Mouse (Mus musculus) CH12.LX (cell line): ENCODE measurements around the gene 4931422A03Rik. TPM values are rescaled to one million over a fixed set of nuclear protein-coding genes. Genes with fewer than 3 reads are reported as not detected.

Experiments
- DNase-seq: peaks from one replicate; pipeline ENCODE4 v3.0.0-alpha.2; 2013; ENCODE audit errors: extremely low read depth
- H3K27ac ChIP-seq: 2 replicates; pipeline ENCODE4 v1.5.1; 2012; ENCODE audit warnings: low read depth, mild to moderate bottlenecking, control low read depth, moderate library complexity; ENCODE audit not compliant: insufficient read depth
- H3K27me3 ChIP-seq: replicated peaks from 2 replicates; pipeline ENCODE3; 2012; ENCODE audit warnings: inconsistent platforms
- H3K36me3 ChIP-seq, 2 experiments: replicated peaks in 1 of 2; 2 replicates each; pipeline versions ENCODE3 to v1.6.1; 2012; ENCODE audit warnings: inconsistent platforms in 1 of 2, low read length in 1 of 2, mild to moderate bottlenecking in 1 of 2, mixed read lengths in 1 of 2, moderate library complexity in 1 of 2; ENCODE audit not compliant: control insufficient read depth in 1 of 2, insufficient read depth in 1 of 2
- H3K4me1 ChIP-seq, 2 experiments: 2 replicates each; pipeline ENCODE4 v1.6.1; 2012; ENCODE audit warnings: inconsistent platforms in 1 of 2, moderate library complexity in 1 of 2; ENCODE audit not compliant: insufficient read depth in 2 of 2, control insufficient read depth in 1 of 2
- H3K4me2 ChIP-seq: 2 replicates; pipeline ENCODE4 v1.6.1; 2012; ENCODE audit warnings: low read depth, mild to moderate bottlenecking, control low read depth; ENCODE audit not compliant: poor library complexity, insufficient read depth, severe bottlenecking
- H3K4me3 ChIP-seq, 3 experiments: fragments of 150-350 bp in 1 of 3; sonication (generic) in 1 of 3; replicated peaks in 1 of 3; 2 replicates each; pipeline versions ENCODE3 to v1.5.1; 2011 to 2012; ENCODE audit warnings: low read depth in 2 of 3, low read length in 2 of 3, mild to moderate bottlenecking in 2 of 3, moderate library complexity in 2 of 3, control low read depth in 1 of 3, improper control_type of control experiment in 1 of 3, inconsistent platforms in 1 of 3, mixed read lengths in 1 of 3; ENCODE audit not compliant: poor library complexity in 1 of 3
- H3K79me2 ChIP-seq: replicated peaks from 2 replicates; pipeline ENCODE4 v1.6.1; 2012; ENCODE audit warnings: mild to moderate bottlenecking, moderate library complexity; ENCODE audit not compliant: control insufficient read depth, poor library complexity, insufficient read depth, severe bottlenecking; ENCODE audit errors: extremely low read depth
- H3K9ac ChIP-seq: 2 replicates; pipeline ENCODE4 v1.6.1; 2012; ENCODE audit warnings: low read depth, mild to moderate bottlenecking, control low read depth, moderate library complexity; ENCODE audit not compliant: insufficient read depth
- H3K9me3 ChIP-seq: replicated peaks from 2 replicates; pipeline ENCODE3; 2012; ENCODE audit warnings: low read length, inconsistent platforms, mixed read lengths
- BHLHE40 ChIP-seq: IDR thresholded peaks from 2 replicates; pipeline ENCODE4 v1.6.1; 2011; ENCODE audit warnings: mild to moderate bottlenecking, low read depth, low read length, improper control_type of control experiment
- CHD2 ChIP-seq: IDR thresholded peaks from 2 replicates; pipeline ENCODE4 v1.6.1; 2011; ENCODE audit warnings: low read length, improper control_type of control experiment
- CTCF ChIP-seq, 2 experiments: IDR thresholded peaks in 1 of 2; conservative IDR thresholded peaks in 1 of 2; 2 replicates each; pipeline ENCODE4 v1.5.1; 2011 to 2012; ENCODE audit warnings: low read depth in 2 of 2, low read length in 2 of 2, improper control_type of control experiment in 1 of 2, inconsistent platforms in 1 of 2, mild to moderate bottlenecking in 1 of 2, moderate library complexity in 1 of 2
- ELF1 ChIP-seq: IDR thresholded peaks from 2 replicates; pipeline ENCODE4 v1.6.1; 2014; ENCODE audit warnings: low read depth, mild to moderate bottlenecking, inconsistent platforms, low read length, improper control_type of control experiment
- EP300 ChIP-seq: IDR thresholded peaks from 2 replicates; pipeline ENCODE4 v1.6.1; 2011; ENCODE audit warnings: low read length, improper control_type of control experiment
- GABPA ChIP-seq: IDR thresholded peaks from 2 replicates; pipeline ENCODE4 v1.6.1; 2012; ENCODE audit warnings: low read depth, low read length, improper control_type of control experiment, inconsistent platforms; ENCODE audit not compliant: insufficient replicate concordance
- IRF4 ChIP-seq: IDR thresholded peaks from 2 replicates; pipeline ENCODE4 v1.6.1; 2014; ENCODE audit warnings: low read depth, mild to moderate bottlenecking, inconsistent platforms, low read length, improper control_type of control experiment
- JUN ChIP-seq: IDR thresholded peaks from 2 replicates; pipeline ENCODE4 v1.6.1; 2011; ENCODE audit warnings: low read depth, mild to moderate bottlenecking, low read length, improper control_type of control experiment, moderate library complexity; ENCODE audit not compliant: insufficient read depth
- JUND ChIP-seq: conservative IDR thresholded peaks from 2 replicates; pipeline ENCODE4 v1.6.1; 2011; ENCODE audit warnings: low read depth, low read length, improper control_type of control experiment
- KAT2A ChIP-seq: IDR thresholded peaks from 2 replicates; pipeline ENCODE4 v1.6.1; 2012; ENCODE audit warnings: low read length, improper control_type of control experiment, inconsistent platforms; ENCODE audit not compliant: insufficient replicate concordance
- MAX ChIP-seq: IDR thresholded peaks from 2 replicates; pipeline ENCODE4 v1.6.1; 2011; ENCODE audit warnings: low read length, improper control_type of control experiment
- MAZ ChIP-seq: IDR thresholded peaks from 2 replicates; pipeline ENCODE4 v1.6.1; 2012; ENCODE audit warnings: low read depth, mild to moderate bottlenecking, inconsistent platforms, low read length, improper control_type of control experiment, moderate library complexity
- MEF2A ChIP-seq: IDR thresholded peaks from 2 replicates; pipeline ENCODE4 v1.6.1; 2014; ENCODE audit warnings: low read depth, mild to moderate bottlenecking, inconsistent platforms, low read length, improper control_type of control experiment, borderline replicate concordance
- MYC ChIP-seq: IDR thresholded peaks from 2 replicates; pipeline ENCODE4 v1.6.1; 2011; ENCODE audit warnings: low read depth, mild to moderate bottlenecking, improper control_type of control experiment, low read length
- NELFE ChIP-seq: IDR thresholded peaks from 2 replicates; pipeline ENCODE4 v1.6.1; 2011; ENCODE audit warnings: low read depth, low read length, improper control_type of control experiment
- NRF1 ChIP-seq: IDR thresholded peaks from 2 replicates; pipeline ENCODE4 v1.6.1; 2014; ENCODE audit warnings: low read depth, mild to moderate bottlenecking, inconsistent platforms, low read length, improper control_type of control experiment, moderate library complexity
- PAX5 ChIP-seq: IDR thresholded peaks from 2 replicates; pipeline ENCODE4 v1.6.1; 2012; ENCODE audit warnings: low read length, inconsistent platforms, mixed read lengths
- POLR2A ChIP-seq: IDR thresholded peaks from 2 replicates; pipeline ENCODE4 v1.6.1; 2011; ENCODE audit warnings: low read depth, mild to moderate bottlenecking, improper control_type of control experiment, low read length
- POLR2AphosphoS2 ChIP-seq: IDR thresholded peaks from 2 replicates; pipeline ENCODE4 v1.6.1; 2011; ENCODE audit warnings: low read depth, low read length, improper control_type of control experiment
- RAD21 ChIP-seq: IDR thresholded peaks from 2 replicates; pipeline ENCODE4 v1.6.1; 2011; ENCODE audit warnings: low read depth, mild to moderate bottlenecking, low read length, improper control_type of control experiment, moderate library complexity
- RCOR1 ChIP-seq: conservative IDR thresholded peaks from 2 replicates; pipeline ENCODE4 v1.6.1; 2012; ENCODE audit warnings: low read depth, mild to moderate bottlenecking, inconsistent platforms, low read length, improper control_type of control experiment
- SMC3 ChIP-seq: IDR thresholded peaks from 2 replicates; pipeline ENCODE4 v1.6.1; 2011; ENCODE audit warnings: low read depth, low read length, improper control_type of control experiment
- TBP ChIP-seq: conservative IDR thresholded peaks from 2 replicates; pipeline ENCODE4 v1.6.1; 2011; ENCODE audit warnings: low read depth, low read length, improper control_type of control experiment
- TCF12 ChIP-seq: IDR thresholded peaks from 2 replicates; pipeline ENCODE4 v1.6.1; 2014; ENCODE audit warnings: low read depth, mild to moderate bottlenecking, inconsistent platforms, low read length, improper control_type of control experiment
- UBTF ChIP-seq: IDR thresholded peaks from 2 replicates; pipeline ENCODE4 v1.6.1; 2012; ENCODE audit warnings: low read depth, mild to moderate bottlenecking, inconsistent platforms, low read length, improper control_type of control experiment, moderate library complexity
- USF1 ChIP-seq: IDR thresholded peaks from 2 replicates; pipeline ENCODE4 v1.6.1; 2014; ENCODE audit warnings: low read depth, mild to moderate bottlenecking, inconsistent platforms, low read length, improper control_type of control experiment
- USF2 ChIP-seq: conservative IDR thresholded peaks from 2 replicates; pipeline ENCODE4 v1.6.1; 2011; ENCODE audit warnings: low read depth, low read length, improper control_type of control experiment
- ZC3H11A ChIP-seq: IDR thresholded peaks from 2 replicates; pipeline ENCODE4 v1.6.1; 2012; ENCODE audit warnings: low read depth, mild to moderate bottlenecking, inconsistent platforms, low read length, improper control_type of control experiment
- ZKSCAN1 ChIP-seq: IDR thresholded peaks from 2 replicates; pipeline ENCODE4 v1.6.1; 2012; ENCODE audit warnings: low read depth, inconsistent platforms, low read length, improper control_type of control experiment, borderline replicate concordance
- ZMIZ1 ChIP-seq: IDR thresholded peaks from 2 replicates; pipeline ENCODE4 v1.6.1; 2012; ENCODE audit warnings: low read depth, mild to moderate bottlenecking, inconsistent platforms, low read length, improper control_type of control experiment
- ZNF384 ChIP-seq: IDR thresholded peaks from 2 replicates; pipeline ENCODE4 v1.6.1; 2012; ENCODE audit warnings: low read depth, low read length, improper control_type of control experiment, inconsistent platforms
- dilution Hi-C: fragments of 300-500 bp; cut with MboI; formaldehyde crosslinking; loops from 2 replicates; pipeline ENCODE4 v1.14.3; 2020; ENCODE audit warnings: low sequenced_read_pairs; ENCODE audit not compliant: extremely low pct_unique_long_range_greater_than_20kb, extremely low pct_ligation_motif_present
- in situ Hi-C: fragments of 300-500 bp; cut with MboI; formaldehyde crosslinking; loops from 3 replicates; pipeline ENCODE4 v1.14.3; 2019; ENCODE audit warnings: low sequenced_read_pairs, low pct_ligation_motif_present, low pct_unique_long_range_greater_than_20kb, mixed read lengths
- polyA plus RNA-seq: library from polyadenylated mRNA; unstranded; fragments of >175 nt; gene quantifications from 2 replicates; pipeline ENCODE4 v1.2.1, GENCODE M21; 2012; ENCODE audit warnings: low read depth; ENCODE audit not compliant: insufficient read length
- total RNA-seq, 2 experiments: library from RNA; depleted of rRNA; stranded (reverse); fragments of 300-350 nt in 1 of 2; fragments of >200 nt in 1 of 2; gene quantifications; 2 replicates each; pipeline ENCODE4 v1.2.3; 2012 to 2014

The 4931422A03Rik gene
- total and polyA plus RNA-seq, 3 experiments, result 0.68 to 2.4 TPM; not detected in 1

DNA sequence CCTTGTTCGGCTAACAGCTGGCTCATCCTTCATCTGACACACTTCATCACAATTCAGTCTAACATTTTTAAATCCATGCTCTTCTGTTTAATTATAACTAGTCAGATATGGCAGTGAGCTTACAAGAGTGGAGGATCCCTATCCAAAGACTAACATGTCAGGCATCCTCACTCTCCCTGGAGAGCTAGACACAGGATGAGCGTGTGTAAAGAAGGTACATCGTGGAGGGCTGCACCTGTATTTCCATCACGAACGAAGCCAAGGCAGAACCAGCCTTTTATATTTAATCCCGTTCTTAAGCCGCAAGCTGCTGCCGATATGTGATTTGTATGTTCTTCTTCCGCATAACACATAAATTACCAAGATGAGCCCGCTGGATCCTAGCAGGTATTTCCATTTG, 45.0 kb downstream of the 4931422A03Rik start:
- TF ChIP-seq EP300 (no peak), ELF1 (no peak), ZNF384 (no peak), KAT2A (no peak), POLR2A (no peak), RAD21 (no peak), ZMIZ1 (no peak), USF2 (no peak), CHD2 (no peak), IRF4 (no peak), NELFE (no peak), TCF12 (no peak)
- no peak overlapping the region for H3K4me2 ChIP-seq
- DNase-seq, result no peak
- H3K36me3 ChIP-seq, result peaks cover 28 to 40% of the 10 kb centered on the region in 2 experiments
- H3K79me2 ChIP-seq, result no peaks in the 10 kb centered on the region
- in situ Hi-C loops (loop anchor here (5.0 to 25.0 kb wide), 3 partner anchors 86 to 521 kb away; no protein-coding TSS in a partner anchor), dilution Hi-C loops (no loop called here)
- H3K9me3 ChIP-seq, result no peaks in the 10 kb centered on the region
- no peak overlapping the region for H3K4me3 ChIP-seq
- peaks cover 0 to 8% of the 10 kb centered on the region in 2 experiments; a peak in 1 of 4 replicates for H3K4me1 ChIP-seq
- H3K9ac ChIP-seq, result no peak overlapping the region
- H3K27ac ChIP-seq, result no peak overlapping the region
- no peaks in the 10 kb centered on the region for H3K27me3 ChIP-seq

DNA sequence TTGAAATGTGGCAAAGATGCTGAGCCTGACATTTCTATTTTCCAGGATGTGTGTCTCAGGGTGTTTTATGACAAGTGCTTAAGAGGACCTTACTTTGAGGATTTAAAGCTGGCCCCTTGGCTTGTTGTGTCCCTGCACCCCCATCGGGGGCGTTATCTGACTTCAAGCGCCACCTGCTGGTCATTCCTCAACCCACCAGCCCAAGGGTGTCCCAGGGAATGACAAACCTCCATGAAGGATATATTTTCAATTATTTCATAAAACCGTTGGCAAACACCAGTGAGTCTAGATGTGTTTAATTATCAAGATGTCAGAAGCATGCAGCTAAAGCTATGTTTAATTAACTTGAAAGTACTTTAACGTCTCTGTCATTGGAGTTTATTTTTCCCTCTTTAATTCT, 45.9 kb downstream of the 4931422A03Rik start:
- in situ Hi-C loops, result loop anchor here (5.0 to 25.0 kb wide), 3 partner anchors 85 to 520 kb away; no protein-coding TSS in a partner anchor
- TF ChIP-seq ZMIZ1 (no peak), POLR2AphosphoS2 (0 out of 2 replicates have a peak, but pooled peaks have one; percentile 38), NELFE (peak; percentile 43; the same call in 1 of the 2 replicates), MAZ (peak; percentile 73; the same call in 1 of the 2 replicates), USF2 (no peak), RCOR1 (no peak), ELF1 (no peak), POLR2A (0 out of 2 replicates have a peak, but pooled peaks have one; percentile 13), RAD21 (peak; percentile 97), ZC3H11A (peak; percentile 98), NRF1 (no peak), USF1 (no peak), MEF2A (0 out of 2 replicates have a peak, but pooled peaks have one; percentile 52), JUN (no peak), BHLHE40 (0 out of 2 replicates have a peak, but pooled peaks have one; percentile 17), MYC (peak; percentile 25; the same call in 1 of the 2 replicates), TBP (no peak), CTCF (conservative IDR thresholded peaks at IDR 0.05 in 1 of 2, IDR thresholded peaks at IDR 0.05 in 1 of 2; ENCODE audit: low read depth in 2 of 2, low read length in 2 of 2) (peak; percentile 58 to 99; a peak in 3 of 4 replicates), GABPA (no peak), PAX5 (no peak), SMC3 (peak; percentile 99), JUND (no peak), ZNF384 (peak; percentile 27; the same call in 1 of the 2 replicates), IRF4 (peak; percentile 41; the same call in 1 of the 2 replicates), MAX (no peak), ZKSCAN1 (no peak), UBTF (no peak), CHD2 (peak; percentile 45)

More for the DNA sequence above, 45.9 kb downstream of the 4931422A03Rik start:
- Histone ChIP-seq H3K27me3 (no peaks in the 10 kb centered on the region), H3K27ac (no peak overlapping the region), H3K9ac (no peak overlapping the region), H3K4me2 (no peak overlapping the region), H3K4me1 (peaks cover 0 to 7% of the 10 kb centered on the region in 2 experiments; a peak in 2 of 4 replicates), H3K79me2 (no peaks in the 10 kb centered on the region; the same call in 1 of the 2 replicates), H3K36me3 (peaks cover 30 to 45% of the 10 kb centered on the region in 2 experiments), H3K9me3 (no peaks in the 10 kb centered on the region), H3K4me3 (no peak overlapping the region)
- dilution Hi-C loops, result no loop called here
- peak; percentile 76 for DNase-seq
